Mouse (Mus musculus) C2C12 (cell line): ENCODE results near the gene Stx16.

Experiments used
- CEBPB ChIP-seq: IDR thresholded peaks from one replicate; pipeline ENCODE4 v1.6.1; 2011; ENCODE audit warnings: low read depth, mild to moderate bottlenecking, control low read depth, moderate library complexity
- CTCF ChIP-seq: IDR thresholded peaks from one replicate; pipeline ENCODE4 v1.5.1; 2011; ENCODE audit not compliant: control insufficient read depth, insufficient read depth, insufficient read length
- MAX ChIP-seq: IDR thresholded peaks from one replicate; pipeline ENCODE4 v1.6.1; 2011; ENCODE audit warnings: mild to moderate bottlenecking, control low read depth
- MYOD1 ChIP-seq: IDR thresholded peaks from one replicate; pipeline ENCODE4 v1.6.1; 2011; ENCODE audit warnings: low read depth; ENCODE audit not compliant: control insufficient read depth, insufficient read length
- USF1 ChIP-seq: IDR thresholded peaks from one replicate; pipeline ENCODE4 v1.6.1; 2011; ENCODE audit warnings: low read depth, mild to moderate bottlenecking, control low read depth, moderate library complexity

DNA sequence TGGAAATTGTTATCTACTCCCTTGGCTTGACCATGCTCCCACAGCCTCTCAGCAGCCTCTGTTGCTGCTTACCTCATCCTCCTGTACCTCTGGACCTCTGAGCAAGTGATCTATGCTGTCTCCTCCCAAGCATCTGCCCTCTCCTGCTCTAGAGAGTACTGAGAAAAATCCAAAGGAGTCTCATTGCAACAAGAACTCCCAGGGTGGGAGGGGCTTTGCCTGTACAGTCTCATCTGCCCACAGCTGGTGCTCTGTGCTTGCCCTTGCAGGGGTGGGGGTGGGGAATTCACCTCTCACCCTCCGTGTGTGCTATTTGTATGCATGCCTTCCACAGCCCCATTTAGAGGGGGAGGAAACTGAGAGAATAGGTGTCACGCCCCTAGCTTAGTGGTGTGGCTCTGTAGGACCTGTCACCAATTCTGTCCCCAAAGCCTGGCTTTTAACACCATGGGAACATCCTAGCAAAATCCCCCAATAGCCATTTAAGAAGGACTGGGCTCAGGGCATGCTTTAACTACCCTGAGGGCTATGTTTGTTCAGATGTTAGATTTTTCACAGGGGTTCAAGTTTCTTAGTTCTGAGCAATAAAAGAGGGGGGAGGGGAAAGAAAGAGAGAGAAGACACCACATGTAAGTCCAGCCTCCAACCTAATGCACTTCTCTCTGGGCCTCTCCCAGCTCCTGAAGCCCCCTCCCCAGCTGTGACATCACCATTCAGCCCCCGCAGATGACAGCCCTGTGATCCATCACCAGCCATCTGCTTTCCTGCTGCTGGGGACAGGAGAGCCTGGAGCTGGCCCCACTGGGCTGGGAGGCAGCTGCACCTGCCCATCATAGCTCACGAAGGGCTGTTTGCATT is 26.4 kb upstream of the Stx16 start:
- TF ChIP-seq CTCF (no peak), MAX (no peak), MYOD1 (no peak), USF1 (no peak), CEBPB (no peak)
